Mouse (Mus musculus): ENCODE measurements around the gene Dpp6. TPM values are rescaled to one million over a fixed set of nuclear protein-coding genes. Genes with fewer than 3 reads are reported as not detected.

Gene Dpp6
- total and polyA plus RNA-seq, 3 experiments: not detected

GRCm38 (mm10) chr5:26835972-26836371 is 19.0 kb downstream of the Dpp6 start:
- TF ChIP-seq ZNF384 (IDR thresholded peaks at IDR 0.05; ENCODE audit: low read depth, low read length) (no peak), EP300 (IDR thresholded peaks at IDR 0.05; ENCODE audit: low read depth in 1 of 2, low read length in 2 of 2) (no peak), MYC (IDR thresholded peaks at IDR 0.05; ENCODE audit: low read depth, low read length) (no peak), TBP (IDR thresholded peaks at IDR 0.05; ENCODE audit: low read depth, low read length) (no peak), RAD21 (IDR thresholded peaks at IDR 0.05; ENCODE audit: low read depth, low read length) (no peak), MYB (IDR thresholded peaks at IDR 0.05; ENCODE audit: low read depth, low read length) (no peak), MXI1 (IDR thresholded peaks at IDR 0.05; ENCODE audit: low read depth, low read length) (no peak)
- Histone ChIP-seq H3K36me3 (ENCODE audit: control insufficient read depth in 1 of 2, insufficient read depth in 2 of 2, low read length in 2 of 2) (no peaks in the 10 kb centered on the region), H3K9ac (ENCODE audit: control insufficient read depth, low read depth, low read length, poor library complexity, severe bottlenecking) (no peak overlapping the region), H3K4me3 (ENCODE audit: control insufficient read depth in 1 of 2, insufficient read depth in 1 of 2, low read depth in 2 of 2, low read length in 2 of 2) (no peak overlapping the region), H3K27me3 (ENCODE audit: control insufficient read depth in 1 of 2, insufficient read depth in 2 of 2, low read length in 2 of 2) (no peaks in the 10 kb centered on the region), H3K27ac (ENCODE audit: control insufficient read depth, low read depth, low read length) (no peak overlapping the region), H3K9me3 (replicated peaks; ENCODE audit: insufficient read depth, low read length) (no peaks in the 10 kb centered on the region), H3K79me2 (ENCODE audit: control insufficient read depth, insufficient read depth, low read length, poor library complexity) (no peaks in the 10 kb centered on the region), H3K4me1 (ENCODE audit: control insufficient read depth in 1 of 2, insufficient read depth in 2 of 2, low read length in 2 of 2) (no peaks in the 10 kb centered on the region)
- no peak for DNase-seq (ENCODE audit: low read depth, low spot score)

GRCm38 (mm10) chr5:26841151-26841550 is 24.1 kb downstream of the Dpp6 start:
- DNase-seq (ENCODE audit: low read depth, low spot score): no peak
- H3K9me3 ChIP-seq (replicated peaks; ENCODE audit: insufficient read depth, low read length): no peaks in the 10 kb centered on the region

GRCm38 (mm10) chr5:26854746-26855145 is 37.7 kb downstream of the Dpp6 start:
- no peaks in the 10 kb centered on the region for H3K36me3 ChIP-seq (ENCODE audit: control insufficient read depth in 1 of 2, insufficient read depth in 2 of 2, low read length in 2 of 2)

More at GRCm38 (mm10) chr5:26841151-26841550, 24.1 kb downstream of the Dpp6 start:
- no peak overlapping the region for H3K9ac ChIP-seq (ENCODE audit: control insufficient read depth, low read depth, low read length, poor library complexity, severe bottlenecking)
- no peak overlapping the region for H3K27ac ChIP-seq (ENCODE audit: control insufficient read depth, low read depth, low read length)
- H3K4me3 ChIP-seq (ENCODE audit: control insufficient read depth in 1 of 2, insufficient read depth in 1 of 2, low read depth in 2 of 2, low read length in 2 of 2): no peak overlapping the region
- H3K4me1 ChIP-seq (ENCODE audit: control insufficient read depth in 1 of 2, insufficient read depth in 2 of 2, low read length in 2 of 2): no peaks in the 10 kb centered on the region
- H3K27me3 ChIP-seq (ENCODE audit: control insufficient read depth in 1 of 2, insufficient read depth in 2 of 2, low read length in 2 of 2): no peaks in the 10 kb centered on the region
- no peaks in the 10 kb centered on the region for H3K36me3 ChIP-seq (ENCODE audit: control insufficient read depth in 1 of 2, insufficient read depth in 2 of 2, low read length in 2 of 2)
- no peaks in the 10 kb centered on the region for H3K79me2 ChIP-seq (ENCODE audit: control insufficient read depth, insufficient read depth, low read length, poor library complexity)
- no peak for TF ChIP-seq NRF1 (IDR thresholded peaks at IDR 0.05; ENCODE audit: insufficient read depth, low read depth, low read length, poor library complexity, severe bottlenecking)
- no peak for TF ChIP-seq MYB (IDR thresholded peaks at IDR 0.05; ENCODE audit: low read depth, low read length)
- TF ChIP-seq USF2 (IDR thresholded peaks at IDR 0.05; ENCODE audit: borderline replicate concordance in 1 of 2, insufficient read depth in 1 of 2, low read depth in 1 of 2, low read length in 2 of 2): no peak
- TF ChIP-seq MAFK (IDR thresholded peaks at IDR 0.05; ENCODE audit: borderline replicate concordance, low read depth, low read length): no peak
- no peak for TF ChIP-seq RAD21 (IDR thresholded peaks at IDR 0.05; ENCODE audit: low read depth, low read length)
- no peak for TF ChIP-seq ZNF384 (IDR thresholded peaks at IDR 0.05; ENCODE audit: low read depth, low read length)
- no peak for TF ChIP-seq E2F4 (IDR thresholded peaks at IDR 0.05; ENCODE audit: borderline replicate concordance, low read depth, low read length)

More at GRCm38 (mm10) chr5:26854746-26855145, 37.7 kb downstream of the Dpp6 start:
- H3K27ac ChIP-seq (ENCODE audit: control insufficient read depth, low read depth, low read length): no peak overlapping the region
- no peak overlapping the region for H3K9ac ChIP-seq (ENCODE audit: control insufficient read depth, low read depth, low read length, poor library complexity, severe bottlenecking)
- no peaks in the 10 kb centered on the region for H3K4me1 ChIP-seq (ENCODE audit: control insufficient read depth in 1 of 2, insufficient read depth in 2 of 2, low read length in 2 of 2)
- no peak for DNase-seq (ENCODE audit: low read depth, low spot score)
- TF ChIP-seq ZMIZ1 (IDR thresholded peaks at IDR 0.05; ENCODE audit: low read depth, low read length) (no peak), RAD21 (IDR thresholded peaks at IDR 0.05; ENCODE audit: low read depth, low read length) (no peak), UBTF (IDR thresholded peaks at IDR 0.05; ENCODE audit: borderline replicate concordance, insufficient read depth, low read depth, low read length) (no peak), MXI1 (IDR thresholded peaks at IDR 0.05; ENCODE audit: low read depth, low read length) (no peak), CHD1 (IDR thresholded peaks at IDR 0.05; ENCODE audit: low read depth, low read length) (no peak), MYC (IDR thresholded peaks at IDR 0.05; ENCODE audit: low read depth, low read length) (no peak), NRF1 (IDR thresholded peaks at IDR 0.05; ENCODE audit: insufficient read depth, low read depth, low read length, poor library complexity, severe bottlenecking) (no peak), SMC3 (IDR thresholded peaks at IDR 0.05; ENCODE audit: low read depth, low read length) (no peak), ZC3H11A (IDR thresholded peaks at IDR 0.05; ENCODE audit: low read depth, low read length) (no peak), CHD2 (IDR thresholded peaks at IDR 0.05; ENCODE audit: low read length) (no peak), TCF12 (IDR thresholded peaks at IDR 0.05; ENCODE audit: low read depth, low read length) (no peak), POLR2A (IDR thresholded peaks at IDR 0.05; ENCODE audit: control insufficient read depth in 1 of 2, insufficient read depth in 1 of 2, low read depth in 1 of 2, low read length in 2 of 2, poor library complexity in 1 of 2) (no peak), ZNF384 (IDR thresholded peaks at IDR 0.05; ENCODE audit: low read depth, low read length) (no peak)
- no peak overlapping the region for H3K4me3 ChIP-seq (ENCODE audit: control insufficient read depth in 1 of 2, insufficient read depth in 1 of 2, low read depth in 2 of 2, low read length in 2 of 2)
- H3K27me3 ChIP-seq (ENCODE audit: control insufficient read depth in 1 of 2, insufficient read depth in 2 of 2, low read length in 2 of 2): no peaks in the 10 kb centered on the region
- no peaks in the 10 kb centered on the region for H3K79me2 ChIP-seq (ENCODE audit: control insufficient read depth, insufficient read depth, low read length, poor library complexity)
- no peaks in the 10 kb centered on the region for H3K9me3 ChIP-seq (replicated peaks; ENCODE audit: insufficient read depth, low read length)

All from MEL (cell line).